Mouse (Mus musculus) kidney, adult 2 months (tissue): Measurements from ENCODE around the gene Mr1.

Source experiments
- CTCF ChIP-seq: fragments of 200-500 bp; conservative IDR thresholded peaks from 2 replicates; pipeline ENCODE4 v1.5.1; 2011; ENCODE audit warnings: low read depth, mild to moderate bottlenecking, control low read depth, low read length, moderate library complexity, mixed read lengths; ENCODE audit not compliant: insufficient read depth, insufficient read length
- POLR2A ChIP-seq: fragments of 200-500 bp; IDR thresholded peaks from one replicate; pipeline ENCODE4 v1.6.1; 2011; ENCODE audit warnings: low read depth, low read length, control low read depth

GRCm38 (mm10) chr1:155167453-155167852 lies 20.8 kb upstream of the Mr1 start:
- TF ChIP-seq POLR2A (no peak), CTCF (no peak)
